Mouse (Mus musculus) intestine, embryonic 16.5 days (tissue): ENCODE data around the gene Ndufb4. TPM values are rescaled to one million over a fixed set of nuclear protein-coding genes. Genes with fewer than 3 reads are reported as not detected.

Experiments
- ATAC-seq: fragments of 200-750 bp; cut with Nextera tagmentation; 2 replicates; pipeline ENCODE4 v1.8.0; 2017; ENCODE audit warnings: moderate TSS enrichment, moderate library complexity
- H3K27ac ChIP-seq: fragments of 300-500 bp; sonication (generic); 2 replicates; pipeline ENCODE4 v1.5.1; 2014; ENCODE audit warnings: mild to moderate bottlenecking, low read length
- H3K27me3 ChIP-seq: fragments of 300-500 bp; sonication (generic); replicated peaks from 2 replicates; pipeline ENCODE4 v1.6.1; 2014; ENCODE audit warnings: low read length, control low read depth, mixed read lengths; ENCODE audit not compliant: control insufficient read depth, insufficient read depth
- H3K36me3 ChIP-seq: fragments of 300-500 bp; sonication (generic); 2 replicates; pipeline ENCODE4 v1.6.1; 2014; ENCODE audit warnings: low read length, control low read depth; ENCODE audit not compliant: control insufficient read depth, insufficient read depth
- H3K4me1 ChIP-seq: fragments of 300-500 bp; sonication (generic); 2 replicates; pipeline ENCODE4 v1.6.1; 2014; ENCODE audit warnings: low read length, control low read depth, mixed read lengths; ENCODE audit not compliant: control insufficient read depth, insufficient read depth
- H3K4me2 ChIP-seq: fragments of 300-500 bp; sonication (generic); 2 replicates; pipeline ENCODE4 v1.6.1; 2014; ENCODE audit warnings: low read depth, low read length, control low read depth
- H3K4me3 ChIP-seq: fragments of 300-500 bp; sonication (generic); 2 replicates; pipeline ENCODE4 v1.5.1; 2014; ENCODE audit warnings: mild to moderate bottlenecking, low read length
- H3K9ac ChIP-seq: fragments of 300-500 bp; sonication (generic); 2 replicates; pipeline ENCODE4 v1.6.1; 2014; ENCODE audit warnings: low read depth, low read length
- H3K9me3 ChIP-seq: fragments of 300-500 bp; sonication (generic); 2 replicates; pipeline ENCODE4 v1.6.1; 2016; ENCODE audit warnings: low read length, control low read depth; ENCODE audit not compliant: control insufficient read depth
- WGBS: fragments of 180-500 bp; shearing (Covaris S2); extraction: QIAGEN DNeasy Blood & Tissue Kit; methylation state at CpG from one replicate; pipeline ENCODE4 v1.1.7; 2014; 5-methylcytosine and 5-hydroxymethylcytosine counted together
- polyA plus RNA-seq: library from polyadenylated mRNA; unstranded; fragments of >200 nt; fragmentation: Nextera tagmentation; extraction: Ambion mirVana; gene quantifications from 2 replicates; pipeline ENCODE4 v1.2.1, GENCODE M21; 2015

The Ndufb4 gene
- polyA plus RNA-seq, 1 experiment from 2014 or later, result 58.1 TPM

- no peak for ATAC-seq
- no peaks in the 10 kb centered on the region for H3K9me3 ChIP-seq
These were observed 2.5 kb upstream of the Ndufb4 start for GRCm38 (mm10) chr16:37656796-37657195.

GRCm38 (mm10) chr16:37655756-37656347 is 1.6 kb upstream of the Ndufb4 start:
- 22% methylated on average over 4 of the region's 4 CpGs for WGBS
- H3K27me3 ChIP-seq, result no peaks in the 10 kb centered on the region
- H3K36me3 ChIP-seq, result no peaks in the 10 kb centered on the region
- H3K4me2 ChIP-seq, result no peak overlapping the region
- H3K9ac ChIP-seq, result no peak overlapping the region
- no peak overlapping the region for H3K4me3 ChIP-seq
- no peak overlapping the region for H3K27ac ChIP-seq
- H3K9me3 ChIP-seq, result no peaks in the 10 kb centered on the region
- no peak for ATAC-seq
- peaks cover 10% of the 10 kb centered on the region for H3K4me1 ChIP-seq

More at GRCm38 (mm10) chr16:37656796-37657195, 2.5 kb upstream of the Ndufb4 start:
- Histone ChIP-seq H3K4me1 (peaks cover 10% of the 10 kb centered on the region), H3K27me3 (no peaks in the 10 kb centered on the region), H3K9ac (no peak overlapping the region), H3K27ac (no peak overlapping the region), H3K4me2 (no peak overlapping the region), H3K36me3 (no peaks in the 10 kb centered on the region), H3K4me3 (no peak overlapping the region)
- 75% methylated on average over 7 of the region's 7 CpGs for WGBS

GRCm38 (mm10) chr16:37654831-37655455 is 690 bp upstream of the Ndufb4 start:
- Histone ChIP-seq H3K36me3 (no peaks in the 10 kb centered on the region), H3K9ac (no peak overlapping the region), H3K27ac (peak overlapping the region; percentile 23), H3K27me3 (no peaks in the 10 kb centered on the region), H3K4me3 (no peak overlapping the region), H3K9me3 (no peaks in the 10 kb centered on the region), H3K4me2 (peak overlapping the region; percentile 50; the same call in 1 of the 2 replicates), H3K4me1 (peaks cover 10% of the 10 kb centered on the region)
- 63% methylated on average over 4 of the region's 4 CpGs for WGBS
- ATAC-seq, result no peak

GRCm38 (mm10) chr16:37653058-37653457 is 1.2 kb downstream of the Ndufb4 start:
- no peak for ATAC-seq
- Histone ChIP-seq H3K27ac (no peak overlapping the region), H3K9me3 (no peaks in the 10 kb centered on the region), H3K4me2 (peak overlapping the region; percentile 52), H3K36me3 (peaks cover 3% of the 10 kb centered on the region), H3K27me3 (no peaks in the 10 kb centered on the region), H3K9ac (peak overlapping the region; percentile 42; the same call in 1 of the 2 replicates), H3K4me1 (peaks cover 10% of the 10 kb centered on the region), H3K4me3 (peak overlapping the region; percentile 81; the same call in 1 of the 2 replicates)
- 91% methylated on average over 1 of the region's 1 CpGs for WGBS

GRCm38 (mm10) chr16:37652654-37653053 is 1.6 kb downstream of the Ndufb4 start:
- H3K4me2 ChIP-seq, result peak overlapping the region; percentile 52; the same call in 1 of the 2 replicates
- no peak overlapping the region for H3K9ac ChIP-seq
- H3K9me3 ChIP-seq, result no peaks in the 10 kb centered on the region
- H3K27ac ChIP-seq, result no peak overlapping the region
- peaks cover 7% of the 10 kb centered on the region for H3K36me3 ChIP-seq
- no peak overlapping the region; the same call in 1 of the 2 replicates for H3K4me3 ChIP-seq
- peaks cover 10% of the 10 kb centered on the region for H3K4me1 ChIP-seq
- H3K27me3 ChIP-seq, result no peaks in the 10 kb centered on the region
- no peak for ATAC-seq
- WGBS, result 78% methylated on average over 5 of the region's 5 CpGs

- no peak for ATAC-seq
- no peak overlapping the region for H3K4me2 ChIP-seq
These were observed 2.8 kb downstream of the Ndufb4 start for GRCm38 (mm10) chr16:37651467-37651866.

GRCm38 (mm10) chr16:37649068-37649467 is 5.2 kb downstream of the Ndufb4 start:
- Histone ChIP-seq H3K4me2 (no peak overlapping the region), H3K27ac (no peak overlapping the region), H3K9ac (no peak overlapping the region), H3K9me3 (no peaks in the 10 kb centered on the region), H3K4me1 (peaks cover 10% of the 10 kb centered on the region), H3K4me3 (no peak overlapping the region), H3K27me3 (no peaks in the 10 kb centered on the region), H3K36me3 (peaks cover 19% of the 10 kb centered on the region)
- ATAC-seq, result no peak
- WGBS, result 67% methylated on average over 5 of the region's 5 CpGs

More at GRCm38 (mm10) chr16:37651467-37651866, 2.8 kb downstream of the Ndufb4 start:
- peaks cover 17% of the 10 kb centered on the region for H3K36me3 ChIP-seq
- no peak overlapping the region for H3K9ac ChIP-seq
- peaks cover 10% of the 10 kb centered on the region for H3K4me1 ChIP-seq
- H3K9me3 ChIP-seq, result no peaks in the 10 kb centered on the region
- H3K4me3 ChIP-seq, result no peak overlapping the region
- no peak overlapping the region for H3K27ac ChIP-seq
- H3K27me3 ChIP-seq, result no peaks in the 10 kb centered on the region
- WGBS, result 81% methylated on average over 5 of the region's 5 CpGs

- WGBS, result 90% methylated on average over 8 of the region's 8 CpGs
These were observed 6.3 kb downstream of the Ndufb4 start for GRCm38 (mm10) chr16:37647936-37648335.

GRCm38 (mm10) chr16:37647067-37647466 is 7.2 kb downstream of the Ndufb4 start:
- 89% methylated on average over 16 of the region's 16 CpGs for WGBS
- Histone ChIP-seq H3K9ac (no peak overlapping the region), H3K27ac (no peak overlapping the region), H3K4me1 (no peaks in the 10 kb centered on the region), H3K4me3 (no peak overlapping the region), H3K9me3 (no peaks in the 10 kb centered on the region), H3K27me3 (no peaks in the 10 kb centered on the region), H3K36me3 (peaks cover 19% of the 10 kb centered on the region), H3K4me2 (no peak overlapping the region)
- ATAC-seq, result no peak

More at GRCm38 (mm10) chr16:37647936-37648335, 6.3 kb downstream of the Ndufb4 start:
- ATAC-seq, result no peak
- Histone ChIP-seq H3K27me3 (no peaks in the 10 kb centered on the region), H3K27ac (no peak overlapping the region), H3K4me2 (no peak overlapping the region), H3K36me3 (peaks cover 19% of the 10 kb centered on the region), H3K4me3 (no peak overlapping the region), H3K9me3 (no peaks in the 10 kb centered on the region), H3K9ac (no peak overlapping the region), H3K4me1 (peaks cover 7% of the 10 kb centered on the region)
